In genomic region chr17:25293495-25293894, GRCm38 (mm10) we compare ENCODE assay signal across 29 mouse cellular contexts. TPM values are rescaled to one million over a fixed set of nuclear protein-coding genes. Genes with fewer than 3 reads are reported as not detected.
A peak's percentile ranks its signal among the peaks of the same experiment; 100 is the strongest.
DNase-seq lines count a peak whose midpoint lies in the region; ATAC-seq and TF ChIP-seq lines count a peak whose summit lies in the region.
"Had no signal": no experiment of that assay in that cellular context is flagged by ENCODE, and none has a peak within 500 bp of the region (broad histone marks: within the 10 kb centered on the region; RNA-seq: fewer than 3 reads in every experiment).

No protein-coding gene starts in this region.

- peak; percentile 81 to 91 for TF ChIP-seq EP300 in MEL (IDR thresholded peaks at IDR 0.05; ENCODE audit: low read depth in 1 of 2, low read length in 2 of 2)

- intact Hi-C loops in left cerebral cortex, postnatal 36 days (cut with DNase I): no loop called here

- DNase-seq in embryonic facial prominence, embryonic 14.5 days (ENCODE audit: low spot score): peak; percentile 15
- no peak for DNase-seq in embryonic facial prominence, embryonic 10.5 days (ENCODE audit: low spot score)
- DNase-seq in 416B (ENCODE audit: low read depth) (peak; percentile 68), G1E (ENCODE audit: low spot score) (no peak), MEL (ENCODE audit: low read depth, low spot score) (peak; percentile 73)
- DNase-seq in cerebellum, adult 9-10 months: no peak
- no peak for DNase-seq in retina, postnatal 1 day
- DNase-seq in left cerebral cortex, postnatal 36 days (ENCODE audit: low spot score in 2 of 2): no peak
- DNase-seq: adrenal gland, adult 2 months; adrenal gland, adult 8-10 months; adrenal gland, postnatal 10 days; adrenal gland, postnatal 14 days; adrenal gland, postnatal 25 days; adrenal gland, postnatal 36 days; B cell, adult 2 months; cerebellum, adult 11 months; cerebellum, adult 11-12 months; cerebellum, adult 18-20 months; cerebellum, adult 2 months; cerebellum, adult 8-10 months had no signal

- no peak for TF ChIP-seq RAD21 in MEL (IDR thresholded peaks at IDR 0.05; ENCODE audit: low read depth, low read length)

- 65% methylated on average over 5 of the region's 5 CpGs for WGBS in embryonic facial prominence, embryonic 14.5 days
- 83% methylated on average over 5 of the region's 5 CpGs for WGBS in embryonic facial prominence, embryonic 10.5 days

- H3K9me3 ChIP-seq in embryonic facial prominence, embryonic 14.5 days (ENCODE audit: control insufficient read depth, low read length): no peaks in the 10 kb centered on the region
- H3K9me3 ChIP-seq in embryonic facial prominence, embryonic 10.5 days: no peaks in the 10 kb centered on the region
- H3K9me3 ChIP-seq in G1E (replicated peaks): no peaks in the 10 kb centered on the region
- H3K9me3 ChIP-seq in MEL (replicated peaks; ENCODE audit: insufficient read depth, low read length): no peaks in the 10 kb centered on the region

- no peaks in the 10 kb centered on the region for H3K79me2 ChIP-seq in MEL (ENCODE audit: control insufficient read depth, insufficient read depth, low read length, poor library complexity)

- TF ChIP-seq CTCF in G1E (IDR thresholded peaks at IDR 0.05; ENCODE audit: low read depth, low read length) (no peak), MEL (IDR thresholded peaks at IDR 0.05 in 2 of 3, conservative IDR thresholded peaks at IDR 0.05 in 1 of 3; ENCODE audit: control insufficient read depth in 1 of 3, insufficient read depth in 1 of 3, low read depth in 2 of 3, low read length in 3 of 3, poor library complexity in 1 of 3, severe bottlenecking in 1 of 3) (no peak)

- no peak overlapping the region for H3K4me2 ChIP-seq in embryonic facial prominence, embryonic 14.5 days (ENCODE audit: low read depth, low read length)

- no peak overlapping the region for H3K4me3 ChIP-seq in embryonic facial prominence, embryonic 14.5 days (ENCODE audit: low read depth, low read length)
- no peak overlapping the region for H3K4me3 ChIP-seq in embryonic facial prominence, embryonic 10.5 days
- H3K4me3 ChIP-seq in G1E (ENCODE audit: low read depth, low read length): no peak overlapping the region
- H3K4me3 ChIP-seq in MEL (ENCODE audit: control insufficient read depth in 1 of 2, insufficient read depth in 1 of 2, low read depth in 2 of 2, low read length in 2 of 2): no peak overlapping the region

- TF ChIP-seq POLR2A in MEL (IDR thresholded peaks at IDR 0.05; ENCODE audit: control insufficient read depth in 1 of 2, insufficient read depth in 1 of 2, low read depth in 1 of 2, low read length in 2 of 2, poor library complexity in 1 of 2): no peak

- ATAC-seq in embryonic facial prominence, embryonic 14.5 days (ENCODE audit: low read depth): no peak
- peak; percentile 78 for ATAC-seq in G1E (ENCODE audit: extremely low read depth, insufficient number of reproducible peaks, low FRiP score, poor library complexity, severe bottlenecking)
- ATAC-seq: activated CD4-positive, CD25-positive, alpha-beta regulatory T cell, adult 4 months; CD4-positive, CD25-positive, alpha-beta regulatory T cell, adult 4 months; Patski had no signal

- H3K27me3 ChIP-seq in embryonic facial prominence, embryonic 14.5 days (replicated peaks; ENCODE audit: control insufficient read depth, insufficient read depth, low read length): no peaks in the 10 kb centered on the region
- H3K27me3 ChIP-seq in embryonic facial prominence, embryonic 10.5 days (replicated peaks; ENCODE audit: low read depth, poor library complexity, severe bottlenecking): no peaks in the 10 kb centered on the region
- no peaks in the 10 kb centered on the region for H3K27me3 ChIP-seq in G1E (ENCODE audit: insufficient read depth, low read length)
- no peaks in the 10 kb centered on the region; a peak in 2 of 4 replicates for H3K27me3 ChIP-seq in MEL (ENCODE audit: control insufficient read depth in 1 of 2, insufficient read depth in 2 of 2, low read length in 2 of 2)

- H3K9ac ChIP-seq in embryonic facial prominence, embryonic 14.5 days (ENCODE audit: low read depth, low read length): no peak overlapping the region
- H3K9ac ChIP-seq in MEL (ENCODE audit: control insufficient read depth, low read depth, low read length, poor library complexity, severe bottlenecking): no peak overlapping the region

- no peaks in the 10 kb centered on the region for H3K36me3 ChIP-seq in embryonic facial prominence, embryonic 14.5 days (ENCODE audit: control insufficient read depth, insufficient read depth, low read length)
- no peaks in the 10 kb centered on the region for H3K36me3 ChIP-seq in embryonic facial prominence, embryonic 10.5 days (replicated peaks)
- H3K36me3 ChIP-seq in G1E (replicated peaks) (no peaks in the 10 kb centered on the region), MEL (ENCODE audit: control insufficient read depth in 1 of 2, insufficient read depth in 2 of 2, low read length in 2 of 2) (peaks cover 0 to 18% of the 10 kb centered on the region in 2 experiments; a peak in 2 of 4 replicates)

- no peaks in the 10 kb centered on the region for H3K4me1 ChIP-seq in embryonic facial prominence, embryonic 14.5 days (ENCODE audit: control insufficient read depth, insufficient read depth, low read length)
- 0 out of 2 replicates have a peak, but pooled peaks cover 3% of the 10 kb centered on the region for H3K4me1 ChIP-seq in embryonic facial prominence, embryonic 10.5 days
- peaks cover 92% of the 10 kb centered on the region for H3K4me1 ChIP-seq in G1E (ENCODE audit: insufficient read depth, low read depth, low read length)
- H3K4me1 ChIP-seq in MEL (ENCODE audit: control insufficient read depth in 1 of 2, insufficient read depth in 2 of 2, low read length in 2 of 2): peaks cover 16 to 17% of the 10 kb centered on the region in 2 experiments

- no peak overlapping the region for H3K27ac ChIP-seq in embryonic facial prominence, embryonic 14.5 days (replicated peaks; ENCODE audit: low read depth, low read length)
- no peak overlapping the region for H3K27ac ChIP-seq in embryonic facial prominence, embryonic 10.5 days (replicated peaks)
- H3K27ac ChIP-seq in MEL (ENCODE audit: control insufficient read depth, low read depth, low read length): peak overlapping the region; percentile 74

TF ChIP-seq in MEL, 35 proteins besides CTCF, POLR2A, EP300 and RAD21 (continues in another document):
- TF ChIP-seq SIN3A (IDR thresholded peaks at IDR 0.05; ENCODE audit: low read length): 0 out of 2 replicates have a peak, but pooled peaks have one; percentile 45
- peak; percentile 85 for TF ChIP-seq MYB (IDR thresholded peaks at IDR 0.05; ENCODE audit: low read depth, low read length)

RNA-seq across cellular contexts. Expression of gene Prss34, which starts 4.7 kb away (rescaled TPM):
- polyA plus RNA-seq in embryonic facial prominence, embryonic 14.5 days (2014; fragmentation: Nextera tagmentation; extraction: Ambion mirVana): 3.1 and 4.4 TPM in 2 replicates
- not detected in 2 replicates for polyA plus RNA-seq in embryonic facial prominence, embryonic 10.5 days (2016; fragmentation: Nextera tagmentation; extraction: Ambion mirVana)
- total RNA-seq in G1E (2014; fragmentation: Nextera tagmentation): not detected in 2 replicates
- not detected in 2 replicates for total RNA-seq in G1E (2017)
- polyA plus RNA-seq in G1E (2012): 0.06 TPM in 1 of 2 replicates, not detected in the other
- not detected in 2 replicates for total RNA-seq in MEL (2012; rRNA removed)
- polyA plus RNA-seq in MEL (2012; ENCODE audit: insufficient read depth in 1 of 2, insufficient read length in 2 of 2, low read depth in 1 of 2, low replicate concordance in 2 of 2, missing spikeins in 1 of 2): not detected
- total RNA-seq in left cerebral cortex, postnatal 36 days (2021): not detected
- total RNA-seq: CH12.LX, ES-E14 had no signal
- polyA plus RNA-seq: activated CD4-positive, CD25-positive, alpha-beta regulatory T cell, adult 4 months; adrenal gland, adult 2 months; C2C12; CD4-positive, CD25-positive, alpha-beta regulatory T cell, adult 4 months; cerebellum, adult 2 months; Patski had no signal

RNA-seq across cellular contexts. Expression of gene Prss28, which starts 15.0 kb away (rescaled TPM):
- not detected in 2 replicates for polyA plus RNA-seq in embryonic facial prominence, embryonic 14.5 days (2014; fragmentation: Nextera tagmentation; extraction: Ambion mirVana)
- polyA plus RNA-seq in embryonic facial prominence, embryonic 10.5 days (2016; fragmentation: Nextera tagmentation; extraction: Ambion mirVana): not detected in 2 replicates
- not detected in 2 replicates for total RNA-seq in G1E (2014; fragmentation: Nextera tagmentation)
- total RNA-seq in G1E (2017): 0.11 TPM in 1 of 2 replicates, not detected in the other
- not detected in 2 replicates for polyA plus RNA-seq in G1E (2012)
- total RNA-seq in MEL (2012; rRNA removed): not detected in 2 replicates
- not detected for polyA plus RNA-seq in MEL (2012; ENCODE audit: insufficient read depth in 1 of 2, insufficient read length in 2 of 2, low read depth in 1 of 2, low replicate concordance in 2 of 2, missing spikeins in 1 of 2)
- not detected for total RNA-seq in left cerebral cortex, postnatal 36 days (2021)
- total RNA-seq: adrenal gland, adult 18-20 months; adrenal gland, adult 2 months; adrenal gland, adult 8-10 months; adrenal gland, postnatal 10 days; adrenal gland, postnatal 14 days; adrenal gland, postnatal 25 days; adrenal gland, postnatal 36 days; adrenal gland, postnatal 4 days; CH12.LX; ES-E14 had no signal
- polyA plus RNA-seq: activated CD4-positive, CD25-positive, alpha-beta regulatory T cell, adult 4 months; adrenal gland, adult 2 months; brain, embryonic 14.5 days; C2C12; CD4-positive, CD25-positive, alpha-beta regulatory T cell, adult 4 months; cerebellum, adult 2 months; Patski had no signal

RNA-seq across cellular contexts. Expression of gene Ube2i, which starts 19.1 kb away (rescaled TPM):
- polyA plus RNA-seq in embryonic facial prominence, embryonic 14.5 days (2014; fragmentation: Nextera tagmentation; extraction: Ambion mirVana): 482 and 517 TPM in 2 replicates
- 952 and 961 TPM in 2 replicates for polyA plus RNA-seq in embryonic facial prominence, embryonic 10.5 days (2016; fragmentation: Nextera tagmentation; extraction: Ambion mirVana)
- 516 and 535 TPM in 2 replicates for total RNA-seq in G1E (2014; fragmentation: Nextera tagmentation)
- 421 and 442 TPM in 2 replicates for total RNA-seq in G1E (2017)
- polyA plus RNA-seq in G1E (2012): 422 and 440 TPM in 2 replicates
- 457 and 464 TPM in 2 replicates for total RNA-seq in MEL (2012; rRNA removed)
- polyA plus RNA-seq in MEL (2012; ENCODE audit: insufficient read depth in 1 of 2, insufficient read length in 2 of 2, low read depth in 1 of 2, low replicate concordance in 2 of 2, missing spikeins in 1 of 2): 100 to 1,000 TPM in 1 of 2 experiments, not detected in 1; 564 TPM
- total RNA-seq in left cerebral cortex, postnatal 36 days (2021): 100 to 1,000 TPM; 221 to 225 TPM

RNA-seq across cellular contexts. Expression of gene Prss29, which starts 25.0 kb away (rescaled TPM):
- polyA plus RNA-seq in embryonic facial prominence, embryonic 14.5 days (2014; fragmentation: Nextera tagmentation; extraction: Ambion mirVana): not detected in 2 replicates
- polyA plus RNA-seq in embryonic facial prominence, embryonic 10.5 days (2016; fragmentation: Nextera tagmentation; extraction: Ambion mirVana): not detected in 2 replicates
- total RNA-seq in G1E (2014; fragmentation: Nextera tagmentation) (not detected in 2 replicates), G1E (2017) (not detected in 2 replicates), MEL (2012; rRNA removed) (not detected in 2 replicates)
- polyA plus RNA-seq in G1E (2012) (not detected in 2 replicates), MEL (2012; ENCODE audit: insufficient read depth in 1 of 2, insufficient read length in 2 of 2, low read depth in 1 of 2, low replicate concordance in 2 of 2, missing spikeins in 1 of 2) (not detected)
- not detected for total RNA-seq in left cerebral cortex, postnatal 36 days (2021)
- total RNA-seq: adrenal gland, adult 18-20 months; adrenal gland, adult 2 months; adrenal gland, adult 8-10 months; adrenal gland, postnatal 10 days; adrenal gland, postnatal 14 days; adrenal gland, postnatal 25 days; adrenal gland, postnatal 36 days; adrenal gland, postnatal 4 days; CH12.LX; ES-E14 had no signal
- polyA plus RNA-seq: activated CD4-positive, CD25-positive, alpha-beta regulatory T cell, adult 4 months; adrenal gland, adult 2 months; brain, embryonic 14.5 days; C2C12; CD4-positive, CD25-positive, alpha-beta regulatory T cell, adult 4 months; cerebellum, adult 2 months; Patski had no signal

RNA-seq across cellular contexts. Expression of gene Baiap3, which starts 37.3 kb away (rescaled TPM):
- 0.42 and 1.1 TPM in 2 replicates for polyA plus RNA-seq in embryonic facial prominence, embryonic 14.5 days (2014; fragmentation: Nextera tagmentation; extraction: Ambion mirVana)
- 0.67 and 0.94 TPM in 2 replicates for polyA plus RNA-seq in embryonic facial prominence, embryonic 10.5 days (2016; fragmentation: Nextera tagmentation; extraction: Ambion mirVana)
- total RNA-seq in G1E (2014; fragmentation: Nextera tagmentation) (not detected in 2 replicates), G1E (2017) (0.17 and 0.33 TPM in 2 replicates), MEL (2012; rRNA removed) (0.08 and 0.13 TPM in 2 replicates)
- polyA plus RNA-seq in G1E (2012) (0.06 TPM in 1 of 2 replicates, not detected in the other), MEL (2012; ENCODE audit: insufficient read depth in 1 of 2, insufficient read length in 2 of 2, low read depth in 1 of 2, low replicate concordance in 2 of 2, missing spikeins in 1 of 2) (under 1 TPM in 1 of 2 experiments, not detected in 1; 0.14 TPM)
- total RNA-seq in left cerebral cortex, postnatal 36 days (2021): 10 to 100 TPM; 12.3 to 24.4 TPM

Comparison
In these comparisons a context has a peak if more than half of its experiments do, and no peak if none do; other contexts are left out.
1. DNase-seq: peak in embryonic facial prominence, embryonic 14.5 days (single experiment), 416B (single experiment) and MEL (single experiment); none in embryonic facial prominence, embryonic 10.5 days (single experiment), G1E (single experiment), cerebellum, adult 9-10 months (single experiment), retina, postnatal 1 day (single experiment) and left cerebral cortex, postnatal 36 days (0 of 2).